Mouse (Mus musculus) intestine, embryonic 14.5 days (tissue): ENCODE measurements at regions not wholly inside any gene's neighbourhood (a gene's known extent, or its start where the extent isn't known, plus 50 kb on each side); places are given as distances from the start of the nearest gene placed in this dataset. TPM values are rescaled to one million over a fixed set of nuclear protein-coding genes. Genes with fewer than 3 reads are reported as not detected.

Experiments used
- ATAC-seq: fragments of 200-750 bp; cut with Nextera tagmentation; replicated peaks from 2 replicates; pipeline ENCODE4 v1.8.0; 2017; ENCODE audit warnings: low read depth, moderate number of reproducible peaks, moderate TSS enrichment, moderate library complexity; ENCODE audit not compliant: low FRiP score, low TSS enrichment
- DNase-seq: peaks from one replicate; pipeline ENCODE4 v3.0.0-alpha.2; 2018; ENCODE audit warnings: low spot score
- H3K27ac ChIP-seq: fragments of 300-500 bp; sonication (generic); 2 replicates; pipeline ENCODE4 v1.5.1; 2014; ENCODE audit warnings: low read depth, mild to moderate bottlenecking, control low read depth
- H3K27me3 ChIP-seq: fragments of 300-500 bp; sonication (generic); replicated peaks from 2 replicates; pipeline ENCODE4 v1.6.1; 2014; ENCODE audit warnings: low read length, control low read depth; ENCODE audit not compliant: control insufficient read depth, insufficient read depth
- H3K36me3 ChIP-seq: fragments of 300-500 bp; sonication (generic); 2 replicates; pipeline ENCODE4 v1.6.1; 2014; ENCODE audit warnings: low read length, control low read depth; ENCODE audit not compliant: control insufficient read depth, insufficient read depth
- H3K4me1 ChIP-seq: fragments of 300-500 bp; sonication (generic); replicated peaks from 2 replicates; pipeline ENCODE4 v1.6.1; 2014; ENCODE audit warnings: low read length, control low read depth, mixed read lengths; ENCODE audit not compliant: control insufficient read depth, insufficient read depth
- H3K4me2 ChIP-seq: fragments of 300-500 bp; sonication (generic); 2 replicates; pipeline ENCODE4 v1.6.1; 2014; ENCODE audit warnings: low read length
- H3K4me3 ChIP-seq: fragments of 300-500 bp; sonication (generic); 2 replicates; pipeline ENCODE4 v1.5.1; 2014; ENCODE audit warnings: low read depth, low read length, control low read depth, mixed read lengths
- H3K9ac ChIP-seq: fragments of 300-500 bp; sonication (generic); 2 replicates; pipeline ENCODE4 v1.6.1; 2014; ENCODE audit warnings: mild to moderate bottlenecking, low read length
- H3K9me3 ChIP-seq: fragments of 300-500 bp; sonication (generic); 2 replicates; pipeline ENCODE4 v1.6.1; 2016; ENCODE audit warnings: low read length, control low read depth; ENCODE audit not compliant: control insufficient read depth
- WGBS: fragments of 180-500 bp; shearing (Covaris S2); extraction: QIAGEN DNeasy Blood & Tissue Kit; methylation state at CpG from one replicate; pipeline ENCODE4 v1.1.7; 2014; 5-methylcytosine and 5-hydroxymethylcytosine counted together
- microRNA-seq: library from miRNA; unstranded; fragments of <30 nt; microRNA quantifications from one replicate; pipeline ENCODE4, GENCODE M21; 2016

- Histone ChIP-seq H3K4me2 (no peak overlapping the region), H3K36me3 (no peaks in the 10 kb centered on the region), H3K9ac (no peak overlapping the region), H3K4me1 (no peaks in the 10 kb centered on the region), H3K27ac (no peak overlapping the region), H3K4me3 (no peak overlapping the region), H3K9me3 (no peaks in the 10 kb centered on the region), H3K27me3 (no peaks in the 10 kb centered on the region)
- no peak for DNase-seq
- 66% methylated on average over 2 of the region's 2 CpGs for WGBS
- no peak for ATAC-seq
Measured at GRCm38 (mm10) chr1:195312426-195312825, 135.9 kb upstream of the Cr2 start.

- H3K9me3 ChIP-seq = no peaks in the 10 kb centered on the region
- H3K27me3 ChIP-seq = no peaks in the 10 kb centered on the region
- H3K36me3 ChIP-seq = no peaks in the 10 kb centered on the region
- H3K27ac ChIP-seq = no peak overlapping the region
- H3K4me2 ChIP-seq = no peak overlapping the region
- H3K4me3 ChIP-seq = no peak overlapping the region
- H3K9ac ChIP-seq = no peak overlapping the region
- H3K4me1 ChIP-seq = no peaks in the 10 kb centered on the region
- DNase-seq = no peak
- WGBS = 81% methylated on average over 2 of the region's 2 CpGs
- ATAC-seq = no peak
Measured at GRCm38 (mm10) chr1:195285076-195285475, 108.6 kb upstream of the Cr2 start.

DNA sequence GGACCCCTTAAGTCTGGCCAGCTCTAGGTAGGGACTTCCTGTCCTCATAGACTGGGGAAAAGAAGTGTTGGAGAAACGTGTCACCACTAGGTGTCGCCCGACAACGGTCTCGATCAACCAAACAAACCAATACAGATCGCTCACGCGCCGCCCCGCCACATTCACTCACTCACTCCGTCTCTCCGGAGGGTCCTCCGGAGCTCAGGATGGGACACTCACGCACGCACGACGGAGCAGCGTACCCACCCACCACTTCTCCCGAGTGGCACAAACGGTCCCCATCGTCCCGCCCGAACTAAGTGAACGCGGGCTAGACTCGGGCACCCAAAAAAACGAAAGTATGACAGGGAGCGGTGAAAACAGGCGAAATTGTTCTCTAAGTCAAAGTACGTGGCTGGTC lies 65.0 kb upstream of the Cr2 start:
- Histone ChIP-seq H3K9ac (no peak overlapping the region), H3K27ac (no peak overlapping the region), H3K9me3 (no peaks in the 10 kb centered on the region), H3K36me3 (no peaks in the 10 kb centered on the region), H3K4me1 (no peaks in the 10 kb centered on the region), H3K27me3 (no peaks in the 10 kb centered on the region), H3K4me2 (no peak overlapping the region), H3K4me3 (no peak overlapping the region)
- WGBS = 6% methylated on average over 30 of the region's 30 CpGs
- ATAC-seq (no peak), DNase-seq (peak; percentile 100)

DNA sequence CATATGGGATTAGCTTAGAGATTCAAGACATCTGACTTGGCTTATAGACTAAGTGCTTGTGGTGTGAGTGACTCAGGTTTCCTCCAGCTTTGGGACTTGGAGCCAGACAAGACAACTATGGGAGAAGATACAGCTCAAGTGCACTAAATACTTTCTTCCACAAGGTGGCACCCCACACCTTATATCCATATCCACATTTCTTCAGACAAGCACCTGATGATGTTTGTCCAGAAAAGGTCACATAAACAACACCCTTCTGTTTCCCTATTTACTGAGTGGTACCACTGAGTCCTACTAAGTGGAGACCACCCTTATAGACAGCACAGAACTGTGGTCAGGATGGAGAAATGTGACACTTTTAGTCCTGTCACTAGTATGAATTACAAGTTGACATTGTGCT lies 56.1 kb upstream of the Cr2 start:
- no peaks in the 10 kb centered on the region for H3K4me1 ChIP-seq
- no peak overlapping the region for H3K4me3 ChIP-seq
- no peaks in the 10 kb centered on the region for H3K9me3 ChIP-seq
- no peak overlapping the region for H3K9ac ChIP-seq
- ATAC-seq = peak; percentile 43; the same call in 1 of the 2 replicates
- H3K36me3 ChIP-seq = no peaks in the 10 kb centered on the region
- DNase-seq = no peak
- H3K4me2 ChIP-seq = no peak overlapping the region
- no peak overlapping the region for H3K27ac ChIP-seq
- no peaks in the 10 kb centered on the region for H3K27me3 ChIP-seq

GRCm38 (mm10) chr1:195227007-195227406 lies 50.5 kb upstream of the Cr2 start:
- ATAC-seq (no peak), DNase-seq (no peak)
- H3K27me3 ChIP-seq = no peaks in the 10 kb centered on the region
- 93% methylated on average over 2 of the region's 2 CpGs for WGBS
- no peaks in the 10 kb centered on the region for H3K9me3 ChIP-seq
- H3K4me2 ChIP-seq = no peak overlapping the region
- H3K4me1 ChIP-seq = no peaks in the 10 kb centered on the region
- H3K9ac ChIP-seq = no peak overlapping the region
- no peak overlapping the region for H3K27ac ChIP-seq
- no peaks in the 10 kb centered on the region for H3K36me3 ChIP-seq
- H3K4me3 ChIP-seq = no peak overlapping the region

Small RNA genes lying in the stretch of these regions (microRNA-seq; reads per million reads assigned to microRNA genes)
- gene Gm24802 = not detected
